Mouse (Mus musculus): ENCODE results near the gene Cenps. TPM values are rescaled to one million over a fixed set of nuclear protein-coding genes. Genes with fewer than 3 reads are reported as not detected.
A peak's percentile ranks its signal among the peaks of the same experiment; 100 is the strongest.
"Not testable (repeated sequence)": the region's sequence is repeated elsewhere in the genome, so short reads cannot be mapped to it uniquely, and the experiment has no call there.

The Cenps gene
- polyA plus RNA-seq, 1 experiment: 8.9 TPM

DNA sequence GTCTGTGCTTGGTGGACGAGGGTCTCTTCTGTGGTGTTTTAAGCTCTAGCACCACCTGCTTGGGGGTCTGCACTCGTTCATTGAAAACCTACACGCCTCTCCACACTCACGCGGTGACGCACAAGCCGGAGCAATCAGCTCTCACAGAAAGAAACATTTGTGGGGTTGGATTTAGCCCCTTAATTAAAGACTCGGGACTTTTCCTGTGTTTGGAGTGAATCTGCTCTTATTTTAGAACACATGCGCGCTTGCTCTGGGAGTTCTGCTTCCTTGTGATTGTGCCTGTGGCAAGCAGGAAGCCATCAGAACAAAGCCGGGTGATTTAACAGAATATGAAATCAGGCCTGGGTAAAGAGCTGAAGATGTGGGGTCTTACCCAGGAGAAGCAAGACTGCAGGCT, 10.8 kb downstream of the Cenps start, which contains the start of gene Cort:
Cort (minus strand) TSS at position 101 of the 400 bp plus-strand sequence.
- H3K27ac ChIP-seq (ENCODE audit: insufficient read depth, low read length): no peak within 1 kb of the TSS
- TF ChIP-seq POLR2A (IDR thresholded peaks at IDR 0.05; ENCODE audit: low read depth, low read length) (no peak), CTCF (IDR thresholded peaks at IDR 0.05; ENCODE audit: borderline replicate concordance, insufficient read depth, low read length) (no peak)
- no peaks in the 10 kb centered on the region for H3K4me1 ChIP-seq (ENCODE audit: control insufficient read depth, insufficient read depth, low read length)
- H3K4me3 ChIP-seq (ENCODE audit: insufficient read depth, low read length): no peak within 1 kb of the TSS

DNA sequence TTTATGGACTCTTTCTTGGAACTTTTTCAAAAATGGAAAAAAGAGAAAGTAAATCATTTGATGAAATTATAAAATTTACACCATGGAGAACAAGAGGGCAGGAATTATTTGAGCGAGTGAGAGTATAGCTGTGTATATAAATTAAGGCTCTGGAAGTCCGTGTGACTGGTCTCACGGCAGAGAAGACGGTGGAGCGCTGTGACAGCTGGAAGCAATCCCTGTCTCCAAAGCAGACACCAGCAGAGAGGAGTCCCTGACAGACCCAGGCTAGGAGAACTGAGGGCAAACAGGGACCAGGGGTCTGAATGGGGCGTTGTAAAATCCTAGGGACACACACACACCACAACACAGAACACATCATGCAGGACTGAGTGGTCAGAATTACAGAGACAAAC, 11.3 kb downstream of the Cenps start:
- TF ChIP-seq POLR2A (IDR thresholded peaks at IDR 0.05; ENCODE audit: low read depth, low read length): no peak
- no peak for TF ChIP-seq CTCF (IDR thresholded peaks at IDR 0.05; ENCODE audit: borderline replicate concordance, insufficient read depth, low read length)
- H3K4me1 ChIP-seq (ENCODE audit: control insufficient read depth, insufficient read depth, low read length): no peaks in the 10 kb centered on the region
- no peak overlapping the region for H3K27ac ChIP-seq (ENCODE audit: insufficient read depth, low read length)
- H3K4me3 ChIP-seq (ENCODE audit: insufficient read depth, low read length): no peak overlapping the region

DNA sequence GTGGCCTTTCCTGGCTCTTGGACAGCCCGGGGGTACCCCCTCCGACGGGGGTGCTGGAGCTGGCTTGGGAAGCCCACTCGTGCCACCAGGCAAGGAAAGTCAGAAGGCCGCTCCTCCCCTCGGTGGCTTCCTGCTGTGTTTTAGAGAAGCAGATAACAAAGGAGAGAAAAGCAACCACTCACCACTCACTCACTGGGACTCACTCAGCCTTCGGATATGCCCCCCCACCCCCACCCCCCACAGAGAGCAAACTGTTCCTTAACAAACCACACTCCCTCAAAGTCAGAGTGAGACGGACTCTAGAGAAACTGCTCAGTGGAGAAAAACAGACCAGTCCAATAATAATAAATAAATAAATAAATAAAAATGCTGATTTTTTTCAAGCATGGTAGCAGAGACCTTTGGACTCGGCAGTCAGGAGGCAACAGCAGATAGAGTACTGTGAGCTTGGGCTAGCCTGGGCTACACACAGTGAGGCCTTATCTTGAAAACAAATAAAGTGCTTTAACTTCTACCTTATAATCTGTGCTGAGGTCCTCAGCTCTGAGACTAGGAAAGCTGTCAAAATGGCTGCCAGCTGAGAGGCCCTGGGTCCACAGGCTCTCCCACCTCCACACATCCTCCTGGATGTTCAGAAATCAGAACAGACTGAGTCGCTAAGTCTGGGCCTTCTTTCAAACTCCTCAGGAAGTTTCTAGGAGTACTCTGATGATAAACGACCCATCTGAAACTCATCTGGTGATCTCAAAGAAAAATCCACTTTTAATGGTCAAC, 11.9 kb downstream of the Cenps start:
- no peak overlapping the region for H3K27ac ChIP-seq (ENCODE audit: insufficient read depth, low read length)
- TF ChIP-seq CTCF (IDR thresholded peaks at IDR 0.05; ENCODE audit: borderline replicate concordance, insufficient read depth, low read length) (no peak), POLR2A (IDR thresholded peaks at IDR 0.05; ENCODE audit: low read depth, low read length) (no peak)
- H3K4me1 ChIP-seq (ENCODE audit: control insufficient read depth, insufficient read depth, low read length): no peaks in the 10 kb centered on the region
- H3K4me3 ChIP-seq (ENCODE audit: insufficient read depth, low read length): no peak overlapping the region

DNA sequence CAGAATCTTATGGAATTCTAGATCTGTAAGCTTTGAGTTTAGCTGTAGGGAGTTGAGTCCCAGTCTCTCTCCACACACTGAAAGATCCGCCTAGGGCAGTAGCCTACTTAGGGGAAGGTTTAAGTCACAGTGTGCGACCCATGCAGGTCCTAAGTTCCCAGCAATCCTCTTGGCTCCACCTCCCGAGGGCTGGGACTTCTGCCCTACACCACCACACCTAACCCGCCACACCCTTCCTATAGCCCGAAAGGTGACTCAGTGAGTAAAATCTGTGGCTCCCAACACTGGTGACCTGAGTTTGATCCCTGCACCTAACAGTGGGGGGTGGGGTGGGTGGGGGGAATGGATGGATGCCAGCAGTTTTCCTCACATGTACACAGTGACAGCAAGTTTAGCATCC, 14.0 kb downstream of the Cenps start:
- H3K4me3 ChIP-seq (ENCODE audit: insufficient read depth, low read length): no peak overlapping the region
- H3K4me1 ChIP-seq (ENCODE audit: control insufficient read depth, insufficient read depth, low read length): no peaks in the 10 kb centered on the region
- no peak for TF ChIP-seq POLR2A (IDR thresholded peaks at IDR 0.05; ENCODE audit: low read depth, low read length)
- TF ChIP-seq CTCF (IDR thresholded peaks at IDR 0.05; ENCODE audit: borderline replicate concordance, insufficient read depth, low read length): no peak
- no peak overlapping the region for H3K27ac ChIP-seq (ENCODE audit: insufficient read depth, low read length)

DNA sequence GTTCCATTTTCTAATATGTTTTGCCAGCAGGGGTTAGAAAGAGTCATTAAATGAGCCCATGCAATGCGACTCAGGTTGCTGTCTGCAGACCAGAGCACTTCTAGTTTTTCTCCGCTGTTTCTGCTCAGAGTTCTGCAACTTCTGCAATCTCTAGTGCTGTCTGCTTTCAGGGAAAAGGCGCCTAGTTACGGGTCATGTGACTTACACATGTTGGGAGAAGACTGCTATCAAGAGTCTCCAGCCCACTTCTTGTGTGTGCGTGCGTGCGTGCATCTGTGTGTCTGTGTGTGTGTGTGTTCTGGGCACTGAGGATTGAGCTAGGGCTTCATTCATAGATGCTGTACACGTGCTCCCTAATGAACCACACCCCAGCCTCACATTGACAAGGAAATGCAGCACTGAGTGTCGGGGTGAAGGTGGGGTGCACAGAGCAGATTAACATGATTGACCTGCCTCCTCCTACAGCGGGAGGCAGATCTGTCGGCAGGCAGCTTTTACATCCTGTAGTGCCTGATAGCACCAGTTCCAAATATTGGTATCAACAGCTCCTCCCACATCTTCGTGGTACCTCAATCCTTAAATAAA, 17.4 kb downstream of the Cenps start:
- not testable (repeated sequence) for H3K4me1 ChIP-seq (ENCODE audit: control insufficient read depth, insufficient read depth, low read length); H3K4me3 ChIP-seq (ENCODE audit: insufficient read depth, low read length); H3K27ac ChIP-seq (ENCODE audit: insufficient read depth, low read length)

DNA sequence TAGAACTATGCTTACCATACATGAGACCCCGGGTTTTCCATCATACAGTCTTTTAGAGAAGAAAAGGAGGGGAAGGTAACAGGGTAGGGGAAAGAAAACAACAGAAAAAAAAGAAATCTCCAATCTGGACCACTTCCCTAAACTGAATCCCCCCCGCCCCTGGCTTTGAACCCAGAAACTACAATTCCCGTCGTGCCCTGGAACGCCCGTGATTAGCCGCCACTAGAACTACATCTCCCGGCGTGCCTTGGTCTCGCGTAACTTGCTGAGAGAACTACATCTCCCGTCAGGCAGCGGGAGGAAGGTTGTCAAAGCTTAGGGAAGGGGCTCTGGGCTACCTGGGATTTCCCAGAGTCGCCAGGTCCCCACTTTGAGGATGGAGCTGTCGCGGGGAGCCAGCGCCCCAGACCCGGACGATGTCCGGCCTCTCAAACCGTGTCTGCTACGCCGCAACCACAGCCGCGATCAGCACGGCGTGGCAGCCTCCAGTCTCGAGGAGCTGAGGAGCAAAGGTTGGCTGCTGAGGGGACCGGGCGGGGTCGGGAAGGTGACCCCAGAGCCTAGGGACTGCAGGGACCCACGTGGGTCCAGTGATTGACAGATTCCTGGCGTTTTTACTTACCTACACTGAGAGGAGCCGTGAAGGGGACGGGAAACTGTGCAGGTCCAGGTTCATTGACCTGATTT, 33.4 kb downstream of the Cenps start, which contains the start of gene Dffa:
Dffa (plus strand) TSS at position 272 of the 687 bp plus-strand sequence.
- Histone ChIP-seq H3K27ac (ENCODE audit: insufficient read depth, low read length) (no peak within 1 kb of the TSS), H3K4me3 (ENCODE audit: insufficient read depth, low read length) (peak within 1 kb of the TSS; percentile 98), H3K4me1 (ENCODE audit: control insufficient read depth, insufficient read depth, low read length) (no peaks in the 10 kb centered on the region; the same call in 1 of the 2 replicates)
- TF ChIP-seq POLR2A (IDR thresholded peaks at IDR 0.05; ENCODE audit: low read depth, low read length): peak; percentile 58
- no peak for TF ChIP-seq CTCF (IDR thresholded peaks at IDR 0.05; ENCODE audit: borderline replicate concordance, insufficient read depth, low read length)

DNA sequence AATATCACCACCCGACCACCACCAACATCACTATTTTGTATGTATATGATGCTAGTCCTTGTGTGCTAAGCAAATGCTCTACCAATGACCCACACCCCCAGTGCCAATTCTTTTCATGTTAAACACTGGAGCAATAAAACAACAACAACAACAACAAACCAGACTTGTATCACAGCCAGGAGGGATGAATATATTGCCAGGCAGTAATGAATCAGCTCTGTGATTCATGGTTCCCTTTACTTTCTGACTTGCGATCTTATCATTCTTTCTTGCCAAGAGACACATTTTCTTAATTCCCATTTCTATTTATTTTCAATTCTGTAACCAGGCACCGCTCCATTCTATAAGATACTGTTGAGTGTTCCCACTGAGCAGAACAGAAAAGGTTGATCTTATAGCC, 36.0 kb downstream of the Cenps start:
- H3K27ac ChIP-seq (ENCODE audit: insufficient read depth, low read length): peak overlapping the region; percentile 78; the same call in 1 of the 2 replicates
- H3K4me3 ChIP-seq (ENCODE audit: insufficient read depth, low read length): no peak overlapping the region
- H3K4me1 ChIP-seq (ENCODE audit: control insufficient read depth, insufficient read depth, low read length): peaks cover 2% of the 10 kb centered on the region; the same call in 1 of the 2 replicates
- no peak for TF ChIP-seq CTCF (IDR thresholded peaks at IDR 0.05; ENCODE audit: borderline replicate concordance, insufficient read depth, low read length)
- TF ChIP-seq POLR2A (IDR thresholded peaks at IDR 0.05; ENCODE audit: low read depth, low read length): no peak

DNA sequence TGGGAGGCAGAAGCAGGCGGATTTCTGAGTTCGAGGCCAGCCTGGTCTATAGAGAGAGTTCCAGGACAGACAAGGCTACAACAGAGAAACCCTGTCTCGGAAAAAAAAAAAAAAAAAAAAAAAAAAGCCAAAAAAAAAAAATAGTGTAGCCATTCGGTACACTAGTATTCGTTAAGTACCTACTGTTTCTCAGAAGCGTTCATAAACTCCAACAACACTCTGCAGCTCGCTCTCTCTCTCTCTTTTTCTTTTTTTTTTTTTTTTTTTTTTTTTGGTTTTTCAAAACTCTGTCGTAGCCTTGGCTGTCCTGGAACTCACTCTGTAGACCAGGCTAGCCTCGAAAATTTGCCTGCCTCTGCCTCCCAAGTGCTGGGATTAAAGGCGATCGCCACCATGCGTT, 37.0 kb downstream of the Cenps start:
- not testable (repeated sequence) for H3K4me1 ChIP-seq (ENCODE audit: control insufficient read depth, insufficient read depth, low read length); H3K27ac ChIP-seq (ENCODE audit: insufficient read depth, low read length); H3K4me3 ChIP-seq (ENCODE audit: insufficient read depth, low read length)

DNA sequence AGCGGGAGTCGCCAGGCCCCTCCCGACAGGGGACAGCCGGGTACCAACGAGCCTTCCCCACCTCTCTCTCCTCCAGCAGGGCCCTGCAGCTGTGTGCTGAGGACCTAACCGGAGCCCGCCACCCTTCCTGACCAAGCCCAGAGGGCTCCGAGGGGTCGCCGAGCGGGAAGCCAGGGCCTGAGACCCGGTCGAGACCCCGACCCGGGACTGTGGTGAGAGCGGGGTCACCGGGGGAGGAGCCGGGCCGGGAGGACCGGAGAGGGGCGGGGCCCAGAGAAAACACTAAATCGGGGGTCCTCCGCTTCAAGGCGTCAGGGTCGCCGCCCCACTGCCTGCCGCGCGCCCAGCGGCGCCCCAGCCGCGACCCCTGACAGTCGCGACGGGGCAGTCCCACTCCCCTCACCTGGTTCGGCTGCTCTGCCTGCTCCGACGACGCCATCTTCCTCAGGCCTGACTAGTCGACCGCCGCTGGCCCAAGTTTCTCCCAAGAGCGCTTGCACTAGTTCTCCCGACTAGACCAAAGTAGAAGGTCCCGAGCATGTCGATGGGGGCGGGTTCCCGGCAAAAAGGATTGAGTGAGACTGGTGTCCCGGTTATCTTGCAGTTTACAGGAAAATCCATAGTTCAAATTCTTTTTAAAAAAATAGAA, 37.9 kb downstream of the Cenps start, which contains the start of gene Pex14:
Pex14 (minus strand) TSS at position 508 of the 649 bp plus-strand sequence.
- H3K4me1 ChIP-seq (ENCODE audit: control insufficient read depth, insufficient read depth, low read length): peaks cover 2% of the 10 kb centered on the region; the same call in 1 of the 2 replicates
- H3K4me3 ChIP-seq (ENCODE audit: insufficient read depth, low read length): peak within 1 kb of the TSS; percentile 83
- 0 out of 2 replicates have a peak within 1 kb of the TSS, but pooled peaks have one; percentile 49 for H3K27ac ChIP-seq (ENCODE audit: insufficient read depth, low read length)
- TF ChIP-seq CTCF (IDR thresholded peaks at IDR 0.05; ENCODE audit: borderline replicate concordance, insufficient read depth, low read length) (no peak), POLR2A (IDR thresholded peaks at IDR 0.05; ENCODE audit: low read depth, low read length) (peak; percentile 81)
